Mouse (Mus musculus): ENCODE results near the gene Phox2b.

Gene Phox2b

GRCm38 (mm10) chr5:67090856-67091255, 8.2 kb downstream of the Phox2b start:
- no peak for DNase-seq

GRCm38 (mm10) chr5:67083117-67083516, 16.0 kb downstream of the Phox2b start:
- DNase-seq = no peak

GRCm38 (mm10) chr5:67063596-67063995, 35.5 kb downstream of the Phox2b start:
- DNase-seq = no peak

- DNase-seq = no peak
Measured at GRCm38 (mm10) chr5:67060519-67060918, 38.6 kb downstream of the Phox2b start.

- no peak for DNase-seq
Measured at GRCm38 (mm10) chr5:67057803-67058202, 41.3 kb downstream of the Phox2b start.

DNA sequence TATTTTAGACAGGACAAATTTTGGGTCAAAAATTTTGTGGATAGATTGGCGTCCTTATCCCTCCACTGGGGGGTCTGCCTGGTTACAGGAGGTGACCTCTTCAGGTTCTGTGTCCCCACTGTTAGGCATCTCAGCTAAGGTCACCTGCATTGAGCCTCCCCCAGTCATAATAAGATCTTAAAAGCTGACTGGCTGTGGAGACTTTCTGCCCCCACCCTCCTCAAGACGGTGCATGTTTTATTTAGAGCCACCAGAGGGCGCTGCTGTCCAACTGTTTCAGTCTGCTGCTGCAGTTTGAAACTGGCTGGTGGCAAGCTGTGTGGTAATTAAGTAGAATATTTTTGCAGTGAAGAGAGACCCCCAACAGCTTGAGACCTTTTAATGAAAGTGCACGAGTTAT, 51.1 kb downstream of the Phox2b start:
- no peak for DNase-seq

Data from kidney, adult 11 months (tissue).